Mouse (Mus musculus): ENCODE results near the gene Socs3. TPM values are rescaled to one million over a fixed set of nuclear protein-coding genes. Genes with fewer than 3 reads are reported as not detected.

Socs3 gene
- polyA plus RNA-seq, 1 experiment from 2014 or later: 2.0 TPM

GRCm38 (mm10) chr11:117965561-117965981, 4.3 kb downstream of the Socs3 start:
- no peaks in the 10 kb centered on the region for H3K9me3 ChIP-seq (ENCODE audit: control insufficient read depth, low read length)
- peaks cover 38 to 58% of the 10 kb centered on the region in 2 experiments for H3K4me1 ChIP-seq (ENCODE audit: control insufficient read depth in 2 of 2, insufficient read depth in 2 of 2, low read length in 2 of 2)
- no peak overlapping the region for H3K27ac ChIP-seq (replicated peaks in 1 of 2; ENCODE audit: control insufficient read depth in 1 of 2, insufficient read depth in 1 of 2, low read depth in 2 of 2, low read length in 2 of 2)
- ATAC-seq (ENCODE audit: insufficient number of reproducible peaks, insufficient read depth, low FRiP score, low read depth): no peak
- no peak overlapping the region for H3K4me3 ChIP-seq (ENCODE audit: control insufficient read depth in 1 of 2, insufficient read depth in 1 of 2, low read depth in 1 of 2, low read length in 2 of 2)
- no peak overlapping the region for H3K4me2 ChIP-seq (ENCODE audit: low read length)
- H3K9ac ChIP-seq (ENCODE audit: low read length): no peak overlapping the region
- peaks cover 19% of the 10 kb centered on the region for H3K27me3 ChIP-seq (ENCODE audit: control insufficient read depth, insufficient read depth, low read length)
- WGBS: 33% methylated on average over 9 of the region's 9 CpGs
- peaks cover 5% of the 10 kb centered on the region; the same call in 1 of the 2 replicates for H3K36me3 ChIP-seq (ENCODE audit: control insufficient read depth, insufficient read depth, low read length)

DNA sequence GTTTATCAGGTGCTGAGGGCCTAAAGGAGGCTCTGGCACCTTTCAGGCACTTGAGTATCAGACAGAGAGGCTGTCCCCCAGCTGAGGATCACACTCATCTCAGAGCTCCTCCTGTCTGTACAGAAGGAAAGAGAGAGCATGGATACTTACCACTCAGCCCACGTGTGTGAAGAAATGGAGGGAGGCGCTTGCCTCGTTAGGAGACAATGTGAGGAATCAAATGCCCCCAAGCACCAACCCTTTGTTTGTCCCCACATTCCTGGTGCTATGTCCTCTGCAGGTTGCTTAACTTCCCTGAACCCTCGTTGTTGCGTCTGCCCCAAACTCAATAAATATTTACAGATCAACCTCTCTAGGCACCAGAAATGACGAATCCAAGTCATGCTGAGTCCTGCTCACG, 4.8 kb downstream of the Socs3 start:
- Histone ChIP-seq H3K4me3 (ENCODE audit: control insufficient read depth in 1 of 2, insufficient read depth in 1 of 2, low read depth in 1 of 2, low read length in 2 of 2) (no peak overlapping the region), H3K27ac (replicated peaks in 1 of 2; ENCODE audit: control insufficient read depth in 1 of 2, insufficient read depth in 1 of 2, low read depth in 2 of 2, low read length in 2 of 2) (0 out of 4 replicates have a peak overlapping the region, but pooled peaks of 1 of the 2 experiments have one; percentile 85), H3K36me3 (ENCODE audit: control insufficient read depth, insufficient read depth, low read length) (peaks cover 5% of the 10 kb centered on the region; the same call in 1 of the 2 replicates), H3K9me3 (ENCODE audit: control insufficient read depth, low read length) (no peaks in the 10 kb centered on the region), H3K9ac (ENCODE audit: low read length) (no peak overlapping the region), H3K4me2 (ENCODE audit: low read length) (peak overlapping the region; percentile 81; the same call in 1 of the 2 replicates), H3K4me1 (ENCODE audit: control insufficient read depth in 2 of 2, insufficient read depth in 2 of 2, low read length in 2 of 2) (peaks cover 40 to 58% of the 10 kb centered on the region in 2 experiments), H3K27me3 (ENCODE audit: control insufficient read depth, insufficient read depth, low read length) (peaks cover 19% of the 10 kb centered on the region)
- 41% methylated on average over 7 of the region's 7 CpGs for WGBS
- ATAC-seq (ENCODE audit: insufficient number of reproducible peaks, insufficient read depth, low FRiP score, low read depth): no peak

- ATAC-seq (ENCODE audit: insufficient number of reproducible peaks, insufficient read depth, low FRiP score, low read depth): no peak
- Histone ChIP-seq H3K36me3 (ENCODE audit: control insufficient read depth, insufficient read depth, low read length) (peaks cover 5% of the 10 kb centered on the region; the same call in 1 of the 2 replicates), H3K27me3 (ENCODE audit: control insufficient read depth, insufficient read depth, low read length) (peaks cover 19% of the 10 kb centered on the region), H3K4me2 (ENCODE audit: low read length) (peak overlapping the region; percentile 81), H3K9me3 (ENCODE audit: control insufficient read depth, low read length) (no peaks in the 10 kb centered on the region), H3K9ac (ENCODE audit: low read length) (peak overlapping the region; percentile 58; the same call in 1 of the 2 replicates), H3K27ac (replicated peaks in 1 of 2; ENCODE audit: control insufficient read depth in 1 of 2, insufficient read depth in 1 of 2, low read depth in 2 of 2, low read length in 2 of 2) (peak overlapping the region; percentile 46 to 85), H3K4me1 (ENCODE audit: control insufficient read depth in 2 of 2, insufficient read depth in 2 of 2, low read length in 2 of 2) (peaks cover 47 to 61% of the 10 kb centered on the region in 2 experiments), H3K4me3 (ENCODE audit: control insufficient read depth in 1 of 2, insufficient read depth in 1 of 2, low read depth in 1 of 2, low read length in 2 of 2) (no peak overlapping the region)
- 6% methylated on average over 1 of the region's 1 CpGs for WGBS
Observed at GRCm38 (mm10) chr11:117964294-117964693, 5.6 kb downstream of the Socs3 start.

DNA sequence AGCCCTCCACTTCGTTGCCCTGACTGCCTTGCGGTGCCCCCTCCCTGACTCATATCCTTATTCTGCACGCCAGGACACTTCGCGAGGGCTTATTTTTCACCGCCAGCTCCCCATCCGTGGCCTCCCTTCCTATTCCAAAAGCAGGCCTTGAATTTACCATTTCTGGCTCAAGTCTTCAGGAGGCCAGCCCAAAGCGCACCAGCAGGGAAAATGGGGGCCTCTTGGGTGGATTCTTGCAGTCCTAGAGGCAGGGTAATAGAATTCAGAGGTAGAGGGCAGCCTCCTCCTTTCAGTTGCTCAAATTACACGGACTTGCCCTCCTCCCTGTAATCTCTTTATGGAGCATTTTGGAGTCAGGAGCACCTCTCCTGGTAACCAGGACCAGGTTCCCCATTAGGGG, 6.0 kb downstream of the Socs3 start:
- under 1% methylated on average over 9 of the region's 9 CpGs for WGBS

GRCm38 (mm10) chr11:117963091-117963793, 6.6 kb downstream of the Socs3 start:
- peak overlapping the region; percentile 36 for H3K4me3 ChIP-seq (ENCODE audit: control insufficient read depth in 1 of 2, insufficient read depth in 1 of 2, low read depth in 1 of 2, low read length in 2 of 2)
- H3K4me2 ChIP-seq (ENCODE audit: low read length): peak overlapping the region; percentile 81
- no peaks in the 10 kb centered on the region for H3K9me3 ChIP-seq (ENCODE audit: control insufficient read depth, low read length)
- peaks cover 19% of the 10 kb centered on the region for H3K27me3 ChIP-seq (ENCODE audit: control insufficient read depth, insufficient read depth, low read length)
- peak overlapping the region; percentile 85 to 88 for H3K27ac ChIP-seq (replicated peaks in 1 of 2; ENCODE audit: control insufficient read depth in 1 of 2, insufficient read depth in 1 of 2, low read depth in 2 of 2, low read length in 2 of 2)
- peak; percentile 90 for ATAC-seq (ENCODE audit: insufficient number of reproducible peaks, insufficient read depth, low FRiP score, low read depth)
- peak overlapping the region; percentile 58 for H3K9ac ChIP-seq (ENCODE audit: low read length)
- peaks cover 5% of the 10 kb centered on the region; the same call in 1 of the 2 replicates for H3K36me3 ChIP-seq (ENCODE audit: control insufficient read depth, insufficient read depth, low read length)
- peaks cover 50 to 61% of the 10 kb centered on the region in 2 experiments for H3K4me1 ChIP-seq (ENCODE audit: control insufficient read depth in 2 of 2, insufficient read depth in 2 of 2, low read length in 2 of 2)
- under 1% methylated on average over 40 of the region's 40 CpGs for WGBS

More for the DNA sequence above, 6.0 kb downstream of the Socs3 start:
- Histone ChIP-seq H3K4me3 (ENCODE audit: control insufficient read depth in 1 of 2, insufficient read depth in 1 of 2, low read depth in 1 of 2, low read length in 2 of 2) (peak overlapping the region; percentile 34 to 36), H3K27me3 (ENCODE audit: control insufficient read depth, insufficient read depth, low read length) (peaks cover 19% of the 10 kb centered on the region), H3K9ac (ENCODE audit: low read length) (peak overlapping the region; percentile 58), H3K9me3 (ENCODE audit: control insufficient read depth, low read length) (no peaks in the 10 kb centered on the region), H3K36me3 (ENCODE audit: control insufficient read depth, insufficient read depth, low read length) (peaks cover 5% of the 10 kb centered on the region; the same call in 1 of the 2 replicates), H3K4me1 (ENCODE audit: control insufficient read depth in 2 of 2, insufficient read depth in 2 of 2, low read length in 2 of 2) (peaks cover 47 to 61% of the 10 kb centered on the region in 2 experiments), H3K27ac (replicated peaks in 1 of 2; ENCODE audit: control insufficient read depth in 1 of 2, insufficient read depth in 1 of 2, low read depth in 2 of 2, low read length in 2 of 2) (peak overlapping the region; percentile 46 to 85), H3K4me2 (ENCODE audit: low read length) (peak overlapping the region; percentile 81)
- ATAC-seq (ENCODE audit: insufficient number of reproducible peaks, insufficient read depth, low FRiP score, low read depth): no peak; the same call in 1 of the 2 replicates

GRCm38 (mm10) chr11:117962228-117963067, 7.4 kb downstream of the Socs3 start:
- Histone ChIP-seq H3K27ac (replicated peaks in 1 of 2; ENCODE audit: control insufficient read depth in 1 of 2, insufficient read depth in 1 of 2, low read depth in 2 of 2, low read length in 2 of 2) (peak overlapping the region; percentile 85 to 88), H3K4me2 (ENCODE audit: low read length) (peak overlapping the region; percentile 81), H3K9me3 (ENCODE audit: control insufficient read depth, low read length) (no peaks in the 10 kb centered on the region), H3K4me1 (ENCODE audit: control insufficient read depth in 2 of 2, insufficient read depth in 2 of 2, low read length in 2 of 2) (peaks cover 54 to 58% of the 10 kb centered on the region in 2 experiments), H3K4me3 (ENCODE audit: control insufficient read depth in 1 of 2, insufficient read depth in 1 of 2, low read depth in 1 of 2, low read length in 2 of 2) (no peak overlapping the region), H3K27me3 (ENCODE audit: control insufficient read depth, insufficient read depth, low read length) (peaks cover 14% of the 10 kb centered on the region), H3K9ac (ENCODE audit: low read length) (peak overlapping the region; percentile 42), H3K36me3 (ENCODE audit: control insufficient read depth, insufficient read depth, low read length) (peaks cover 5% of the 10 kb centered on the region; the same call in 1 of the 2 replicates)
- no peak; the same call in 1 of the 2 replicates for ATAC-seq (ENCODE audit: insufficient number of reproducible peaks, insufficient read depth, low FRiP score, low read depth)
- 39% methylated on average over 10 of the region's 10 CpGs for WGBS

- Histone ChIP-seq H3K4me1 (ENCODE audit: control insufficient read depth in 2 of 2, insufficient read depth in 2 of 2, low read length in 2 of 2) (peaks cover 48 to 53% of the 10 kb centered on the region in 2 experiments), H3K9ac (ENCODE audit: low read length) (no peak overlapping the region), H3K27me3 (ENCODE audit: control insufficient read depth, insufficient read depth, low read length) (no peaks in the 10 kb centered on the region), H3K4me2 (ENCODE audit: low read length) (no peak overlapping the region), H3K36me3 (ENCODE audit: control insufficient read depth, insufficient read depth, low read length) (no peaks in the 10 kb centered on the region), H3K27ac (replicated peaks in 1 of 2; ENCODE audit: control insufficient read depth in 1 of 2, insufficient read depth in 1 of 2, low read depth in 2 of 2, low read length in 2 of 2) (no peak overlapping the region), H3K4me3 (ENCODE audit: control insufficient read depth in 1 of 2, insufficient read depth in 1 of 2, low read depth in 1 of 2, low read length in 2 of 2) (no peak overlapping the region), H3K9me3 (ENCODE audit: control insufficient read depth, low read length) (no peaks in the 10 kb centered on the region)
- no peak for ATAC-seq (ENCODE audit: insufficient number of reproducible peaks, insufficient read depth, low FRiP score, low read depth)
Observed at GRCm38 (mm10) chr11:117960601-117961000, 9.2 kb downstream of the Socs3 start.

Measured in heart, embryonic 14.5 days (tissue).